Mouse (Mus musculus) CH12.LX (cell line): ENCODE results near the gene Wipf1. TPM values are rescaled to one million over a fixed set of nuclear protein-coding genes. Genes with fewer than 3 reads are reported as not detected.

Source experiments
- DNase-seq: peaks from one replicate; pipeline ENCODE4 v3.0.0-alpha.2; 2013; ENCODE audit errors: extremely low read depth
- H3K27ac ChIP-seq: 2 replicates; pipeline ENCODE4 v1.5.1; 2012; ENCODE audit warnings: low read depth, mild to moderate bottlenecking, control low read depth, moderate library complexity; ENCODE audit not compliant: insufficient read depth
- H3K27me3 ChIP-seq: replicated peaks from 2 replicates; pipeline ENCODE3; 2012; ENCODE audit warnings: inconsistent platforms
- H3K36me3 ChIP-seq, 2 experiments: replicated peaks in 1 of 2; 2 replicates each; pipeline versions ENCODE3 to v1.6.1; 2012; ENCODE audit warnings: inconsistent platforms in 1 of 2, low read length in 1 of 2, mild to moderate bottlenecking in 1 of 2, mixed read lengths in 1 of 2, moderate library complexity in 1 of 2; ENCODE audit not compliant: control insufficient read depth in 1 of 2, insufficient read depth in 1 of 2
- H3K4me1 ChIP-seq, 2 experiments: 2 replicates each; pipeline ENCODE4 v1.6.1; 2012; ENCODE audit warnings: inconsistent platforms in 1 of 2, moderate library complexity in 1 of 2; ENCODE audit not compliant: insufficient read depth in 2 of 2, control insufficient read depth in 1 of 2
- H3K4me2 ChIP-seq: 2 replicates; pipeline ENCODE4 v1.6.1; 2012; ENCODE audit warnings: low read depth, mild to moderate bottlenecking, control low read depth; ENCODE audit not compliant: poor library complexity, insufficient read depth, severe bottlenecking
- H3K4me3 ChIP-seq, 3 experiments: fragments of 150-350 bp in 1 of 3; sonication (generic) in 1 of 3; replicated peaks in 1 of 3; 2 replicates each; pipeline versions ENCODE3 to v1.5.1; 2011 to 2012; ENCODE audit warnings: low read depth in 2 of 3, low read length in 2 of 3, mild to moderate bottlenecking in 2 of 3, moderate library complexity in 2 of 3, control low read depth in 1 of 3, improper control_type of control experiment in 1 of 3, inconsistent platforms in 1 of 3, mixed read lengths in 1 of 3; ENCODE audit not compliant: poor library complexity in 1 of 3
- H3K79me2 ChIP-seq: replicated peaks from 2 replicates; pipeline ENCODE4 v1.6.1; 2012; ENCODE audit warnings: mild to moderate bottlenecking, moderate library complexity; ENCODE audit not compliant: control insufficient read depth, poor library complexity, insufficient read depth, severe bottlenecking; ENCODE audit errors: extremely low read depth
- H3K9ac ChIP-seq: 2 replicates; pipeline ENCODE4 v1.6.1; 2012; ENCODE audit warnings: low read depth, mild to moderate bottlenecking, control low read depth, moderate library complexity; ENCODE audit not compliant: insufficient read depth
- H3K9me3 ChIP-seq: replicated peaks from 2 replicates; pipeline ENCODE3; 2012; ENCODE audit warnings: low read length, inconsistent platforms, mixed read lengths
- BHLHE40 ChIP-seq: IDR thresholded peaks from 2 replicates; pipeline ENCODE4 v1.6.1; 2011; ENCODE audit warnings: mild to moderate bottlenecking, low read depth, low read length, improper control_type of control experiment
- CHD1 ChIP-seq: IDR thresholded peaks from 2 replicates; pipeline ENCODE4 v1.6.1; 2012; ENCODE audit warnings: low read depth, low read length, improper control_type of control experiment, inconsistent platforms
- CHD2 ChIP-seq: IDR thresholded peaks from 2 replicates; pipeline ENCODE4 v1.6.1; 2011; ENCODE audit warnings: low read length, improper control_type of control experiment
- E2F4 ChIP-seq: IDR thresholded peaks from 2 replicates; pipeline ENCODE4 v1.6.1; 2011; ENCODE audit warnings: low read depth, low read length, improper control_type of control experiment; ENCODE audit not compliant: insufficient replicate concordance
- EP300 ChIP-seq: IDR thresholded peaks from 2 replicates; pipeline ENCODE4 v1.6.1; 2011; ENCODE audit warnings: low read length, improper control_type of control experiment
- JUN ChIP-seq: IDR thresholded peaks from 2 replicates; pipeline ENCODE4 v1.6.1; 2011; ENCODE audit warnings: low read depth, mild to moderate bottlenecking, low read length, improper control_type of control experiment, moderate library complexity; ENCODE audit not compliant: insufficient read depth
- JUND ChIP-seq: conservative IDR thresholded peaks from 2 replicates; pipeline ENCODE4 v1.6.1; 2011; ENCODE audit warnings: low read depth, low read length, improper control_type of control experiment
- KAT2A ChIP-seq: IDR thresholded peaks from 2 replicates; pipeline ENCODE4 v1.6.1; 2012; ENCODE audit warnings: low read length, improper control_type of control experiment, inconsistent platforms; ENCODE audit not compliant: insufficient replicate concordance
- MAX ChIP-seq: IDR thresholded peaks from 2 replicates; pipeline ENCODE4 v1.6.1; 2011; ENCODE audit warnings: low read length, improper control_type of control experiment
- MXI1 ChIP-seq: IDR thresholded peaks from 2 replicates; pipeline ENCODE4 v1.6.1; 2011; ENCODE audit warnings: mild to moderate bottlenecking, low read depth, low read length, improper control_type of control experiment
- NELFE ChIP-seq: IDR thresholded peaks from 2 replicates; pipeline ENCODE4 v1.6.1; 2011; ENCODE audit warnings: low read depth, low read length, improper control_type of control experiment
- NRF1 ChIP-seq: IDR thresholded peaks from 2 replicates; pipeline ENCODE4 v1.6.1; 2014; ENCODE audit warnings: low read depth, mild to moderate bottlenecking, inconsistent platforms, low read length, improper control_type of control experiment, moderate library complexity
- PAX5 ChIP-seq: IDR thresholded peaks from 2 replicates; pipeline ENCODE4 v1.6.1; 2012; ENCODE audit warnings: low read length, inconsistent platforms, mixed read lengths
- RAD21 ChIP-seq: IDR thresholded peaks from 2 replicates; pipeline ENCODE4 v1.6.1; 2011; ENCODE audit warnings: low read depth, mild to moderate bottlenecking, low read length, improper control_type of control experiment, moderate library complexity
- TBP ChIP-seq: conservative IDR thresholded peaks from 2 replicates; pipeline ENCODE4 v1.6.1; 2011; ENCODE audit warnings: low read depth, low read length, improper control_type of control experiment
- USF2 ChIP-seq: conservative IDR thresholded peaks from 2 replicates; pipeline ENCODE4 v1.6.1; 2011; ENCODE audit warnings: low read depth, low read length, improper control_type of control experiment
- ZC3H11A ChIP-seq: IDR thresholded peaks from 2 replicates; pipeline ENCODE4 v1.6.1; 2012; ENCODE audit warnings: low read depth, mild to moderate bottlenecking, inconsistent platforms, low read length, improper control_type of control experiment
- ZKSCAN1 ChIP-seq: IDR thresholded peaks from 2 replicates; pipeline ENCODE4 v1.6.1; 2012; ENCODE audit warnings: low read depth, inconsistent platforms, low read length, improper control_type of control experiment, borderline replicate concordance
- ZNF384 ChIP-seq: IDR thresholded peaks from 2 replicates; pipeline ENCODE4 v1.6.1; 2012; ENCODE audit warnings: low read depth, low read length, improper control_type of control experiment, inconsistent platforms
- dilution Hi-C: fragments of 300-500 bp; cut with MboI; formaldehyde crosslinking; loops from 2 replicates; pipeline ENCODE4 v1.14.3; 2020; ENCODE audit warnings: low sequenced_read_pairs; ENCODE audit not compliant: extremely low pct_unique_long_range_greater_than_20kb, extremely low pct_ligation_motif_present
- in situ Hi-C: fragments of 300-500 bp; cut with MboI; formaldehyde crosslinking; loops from 3 replicates; pipeline ENCODE4 v1.14.3; 2019; ENCODE audit warnings: low sequenced_read_pairs, low pct_ligation_motif_present, low pct_unique_long_range_greater_than_20kb, mixed read lengths
- polyA plus RNA-seq: library from polyadenylated mRNA; unstranded; fragments of >175 nt; gene quantifications from 2 replicates; pipeline ENCODE4 v1.2.1, GENCODE M21; 2012; ENCODE audit warnings: low read depth; ENCODE audit not compliant: insufficient read length
- total RNA-seq, 2 experiments: library from RNA; depleted of rRNA; stranded (reverse); fragments of 300-350 nt in 1 of 2; fragments of >200 nt in 1 of 2; gene quantifications; 2 replicates each; pipeline ENCODE4 v1.2.3; 2012 to 2014

The Wipf1 gene
- total and polyA plus RNA-seq, 3 experiments: 18.3 to 95.0 (median 21.8) TPM

DNA sequence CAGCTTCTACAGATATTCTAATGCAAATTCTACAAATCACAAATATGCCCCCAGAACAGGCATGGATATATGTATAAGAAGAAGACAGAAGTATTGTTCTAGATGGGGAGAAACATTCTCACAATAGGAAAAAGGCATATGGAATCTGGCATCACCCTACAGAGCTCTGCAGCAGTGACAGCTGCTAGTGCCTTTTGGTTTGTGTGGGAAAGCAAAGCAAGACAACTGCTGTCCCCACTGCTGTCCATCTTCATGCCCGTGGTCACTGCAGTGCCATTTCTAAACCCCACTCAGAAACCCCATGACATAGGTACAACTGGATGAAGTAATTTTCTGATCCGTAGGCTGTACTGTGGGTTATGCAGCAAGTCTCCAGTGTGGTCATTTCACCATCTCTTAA, 136.8 kb downstream of the Wipf1 start:
- Histone ChIP-seq H3K9me3 (no peaks in the 10 kb centered on the region), H3K79me2 (no peaks in the 10 kb centered on the region; the same call in 1 of the 2 replicates), H3K36me3 (peaks cover 0 to 22% of the 10 kb centered on the region in 2 experiments), H3K4me1 (peaks cover 9 to 23% of the 10 kb centered on the region in 2 experiments; a peak in 3 of 4 replicates), H3K27ac (no peak overlapping the region), H3K4me2 (no peak overlapping the region), H3K4me3 (no peak overlapping the region), H3K9ac (no peak overlapping the region), H3K27me3 (no peaks in the 10 kb centered on the region)
- in situ Hi-C loops (no loop called here), dilution Hi-C loops (no loop called here)
- TF ChIP-seq JUND: no peak
- no peak for TF ChIP-seq CHD2
- no peak for TF ChIP-seq CHD1
- TF ChIP-seq RAD21: no peak
- TF ChIP-seq EP300: no peak
- no peak for TF ChIP-seq ZNF384
- TF ChIP-seq MXI1: no peak
- TF ChIP-seq ZKSCAN1: no peak
- no peak for TF ChIP-seq KAT2A
- TF ChIP-seq E2F4: no peak
- TF ChIP-seq JUN: no peak
- no peak for TF ChIP-seq NELFE
- TF ChIP-seq NRF1: no peak
- TF ChIP-seq USF2: no peak
- no peak for TF ChIP-seq MAX
- no peak for TF ChIP-seq BHLHE40
- no peak for TF ChIP-seq TBP
- DNase-seq: no peak

GRCm38 (mm10) chr2:73389951-73390350, 139.6 kb downstream of the Wipf1 start:
- Histone ChIP-seq H3K4me3 (no peak overlapping the region), H3K9ac (no peak overlapping the region; the same call in 1 of the 2 replicates), H3K27ac (no peak overlapping the region), H3K4me1 (peaks cover 5 to 36% of the 10 kb centered on the region in 2 experiments; a peak in 3 of 4 replicates), H3K79me2 (no peaks in the 10 kb centered on the region; the same call in 1 of the 2 replicates), H3K4me2 (no peak overlapping the region), H3K9me3 (no peaks in the 10 kb centered on the region), H3K36me3 (peaks cover 0 to 22% of the 10 kb centered on the region in 2 experiments), H3K27me3 (no peaks in the 10 kb centered on the region)
- in situ Hi-C loops (no loop called here), dilution Hi-C loops (no loop called here)
- no peak for DNase-seq
- TF ChIP-seq NELFE (no peak), JUN (no peak), ZNF384 (peak; percentile 43; the same call in 1 of the 2 replicates), PAX5 (no peak), ZC3H11A (no peak), RAD21 (no peak)
